Mouse (Mus musculus) neural tube, embryonic 13.5 days (tissue): ENCODE results near the gene Secisbp2. TPM values are rescaled to one million over a fixed set of nuclear protein-coding genes. Genes with fewer than 3 reads are reported as not detected.
"Not testable (repeated sequence)": the region's sequence is repeated elsewhere in the genome, so short reads cannot be mapped to it uniquely, and the experiment has no call there.

Experiments used
- ATAC-seq: fragments of 200-750 bp; cut with Nextera tagmentation; 2 replicates; pipeline ENCODE4 v1.8.0; 2017; ENCODE audit warnings: low read depth, mild to moderate bottlenecking, moderate TSS enrichment, moderate library complexity
- H3K27ac ChIP-seq: fragments of 300-500 bp; sonication (generic); replicated peaks from 2 replicates; pipeline ENCODE4 v1.5.1; 2015; ENCODE audit warnings: moderate library complexity, mild to moderate bottlenecking, inconsistent platforms
- H3K27me3 ChIP-seq: fragments of 300-500 bp; sonication (generic); 2 replicates; pipeline ENCODE4 v1.6.1; 2015; ENCODE audit warnings: mild to moderate bottlenecking, inconsistent platforms
- H3K36me3 ChIP-seq: fragments of 300-500 bp; sonication (generic); 2 replicates; pipeline ENCODE4 v1.6.1; 2015; ENCODE audit warnings: mild to moderate bottlenecking, inconsistent platforms
- H3K4me1 ChIP-seq: fragments of 300-500 bp; sonication (generic); replicated peaks from 2 replicates; pipeline ENCODE4 v1.6.1; 2015; ENCODE audit warnings: inconsistent platforms
- H3K4me2 ChIP-seq: fragments of 300-500 bp; sonication (generic); 2 replicates; pipeline ENCODE4 v1.6.1; 2015; ENCODE audit warnings: inconsistent platforms, mild to moderate bottlenecking, moderate library complexity
- H3K4me3 ChIP-seq: fragments of 300-500 bp; sonication (generic); 2 replicates; pipeline ENCODE4 v1.5.1; 2015; ENCODE audit warnings: mild to moderate bottlenecking, inconsistent platforms
- H3K9ac ChIP-seq: fragments of 300-500 bp; sonication (generic); 2 replicates; pipeline ENCODE4 v1.6.1; 2015; ENCODE audit warnings: moderate library complexity, mild to moderate bottlenecking, inconsistent platforms
- H3K9me3 ChIP-seq: fragments of 300-500 bp; sonication (generic); 2 replicates; pipeline ENCODE4 v1.6.1; 2016; ENCODE audit warnings: inconsistent platforms
- WGBS: fragments of 180-500 bp; shearing (Covaris S2); methylation state at CpG from one replicate; pipeline ENCODE4 v1.1.7; 2015; 5-methylcytosine and 5-hydroxymethylcytosine counted together
- polyA plus RNA-seq: library from polyadenylated mRNA; unstranded; fragments of >200 nt; fragmentation: Nextera tagmentation; extraction: Ambion mirVana; gene quantifications from 2 replicates; pipeline ENCODE4 v1.2.1, GENCODE M21; 2015

The Secisbp2 gene
- polyA plus RNA-seq, 1 experiment from 2014 or later = 38.1 TPM

DNA sequence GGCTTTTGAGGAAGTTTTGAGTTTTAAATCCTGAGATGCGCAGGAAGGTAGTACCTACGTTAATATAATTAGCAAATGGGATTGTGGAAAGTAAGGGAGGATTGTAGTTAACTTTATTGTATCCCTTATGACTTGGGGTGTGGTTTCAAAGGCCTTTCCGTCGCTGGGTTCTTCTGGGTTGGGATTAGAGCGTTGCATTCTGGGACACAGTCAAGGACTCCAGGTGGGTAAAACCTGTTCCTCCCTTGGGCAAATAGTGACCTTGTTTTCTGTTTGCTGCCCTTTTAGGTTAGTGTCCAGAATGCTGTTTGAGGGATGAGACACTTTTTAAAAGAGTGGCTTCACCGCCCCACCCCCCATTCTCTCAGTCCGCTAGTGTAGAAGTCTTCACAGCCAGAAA lies 5.6 kb upstream of the Secisbp2 start:
- Histone ChIP-seq H3K27ac (no peak overlapping the region), H3K27me3 (no peaks in the 10 kb centered on the region), H3K4me3 (peak overlapping the region; percentile 74), H3K9ac (peak overlapping the region; percentile 76), H3K9me3 (no peaks in the 10 kb centered on the region), H3K36me3 (no peaks in the 10 kb centered on the region), H3K4me1 (peaks cover 26% of the 10 kb centered on the region), H3K4me2 (peak overlapping the region; percentile 91)
- no peak for ATAC-seq
- WGBS = 1% methylated on average over 7 of the region's 7 CpGs

DNA sequence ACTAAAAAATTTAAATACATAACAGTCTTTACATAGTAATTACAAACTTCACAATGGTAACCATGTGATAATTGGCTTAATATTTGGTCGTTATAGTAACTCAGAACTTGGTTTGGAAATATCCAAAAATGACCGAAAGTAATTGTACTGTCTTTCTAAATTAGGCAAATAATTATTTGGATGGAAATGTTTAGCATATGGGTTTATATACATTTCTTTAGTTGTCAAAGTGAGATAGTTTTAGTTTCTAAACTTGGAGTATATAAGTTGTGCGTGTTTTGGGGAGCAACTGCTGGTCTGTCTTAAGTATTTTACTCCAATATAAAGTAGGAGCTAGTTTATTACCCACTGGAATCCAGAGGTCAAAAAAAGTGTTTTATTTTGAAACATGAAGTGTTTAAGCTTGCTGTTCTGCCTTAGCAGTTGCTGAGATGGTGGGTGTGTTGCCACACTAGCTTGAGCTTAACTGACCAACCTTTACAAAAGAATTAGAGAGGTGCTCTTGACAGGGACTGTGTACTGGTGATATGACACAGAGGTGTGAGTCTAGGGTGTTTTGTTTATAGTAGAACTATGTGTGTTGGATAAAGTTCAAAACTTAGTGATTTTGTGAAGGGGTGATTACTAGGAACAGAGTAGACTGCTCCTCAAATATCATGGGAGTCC lies 5.0 kb upstream of the Secisbp2 start:
- WGBS = 28% methylated on average over 3 of the region's 3 CpGs
- Histone ChIP-seq H3K27me3 (no peaks in the 10 kb centered on the region), H3K4me2 (peak overlapping the region; percentile 91), H3K9ac (peak overlapping the region; percentile 52; the same call in 1 of the 2 replicates), H3K9me3 (no peaks in the 10 kb centered on the region), H3K27ac (no peak overlapping the region), H3K4me3 (peak overlapping the region; percentile 74), H3K36me3 (no peaks in the 10 kb centered on the region), H3K4me1 (peaks cover 30% of the 10 kb centered on the region)
- ATAC-seq = no peak

- no peak overlapping the region for H3K4me2 ChIP-seq
- H3K36me3 ChIP-seq = no peaks in the 10 kb centered on the region
- WGBS = 97% methylated on average over 3 of the region's 3 CpGs
- no peak overlapping the region for H3K27ac ChIP-seq
- H3K27me3 ChIP-seq = no peaks in the 10 kb centered on the region
- no peak for ATAC-seq
- H3K9ac ChIP-seq = no peak overlapping the region
- peaks cover 39% of the 10 kb centered on the region for H3K4me1 ChIP-seq
- H3K9me3 ChIP-seq = no peaks in the 10 kb centered on the region
- no peak overlapping the region for H3K4me3 ChIP-seq
Measured at GRCm38 (mm10) chr13:51647770-51648169, 3.7 kb upstream of the Secisbp2 start.

DNA sequence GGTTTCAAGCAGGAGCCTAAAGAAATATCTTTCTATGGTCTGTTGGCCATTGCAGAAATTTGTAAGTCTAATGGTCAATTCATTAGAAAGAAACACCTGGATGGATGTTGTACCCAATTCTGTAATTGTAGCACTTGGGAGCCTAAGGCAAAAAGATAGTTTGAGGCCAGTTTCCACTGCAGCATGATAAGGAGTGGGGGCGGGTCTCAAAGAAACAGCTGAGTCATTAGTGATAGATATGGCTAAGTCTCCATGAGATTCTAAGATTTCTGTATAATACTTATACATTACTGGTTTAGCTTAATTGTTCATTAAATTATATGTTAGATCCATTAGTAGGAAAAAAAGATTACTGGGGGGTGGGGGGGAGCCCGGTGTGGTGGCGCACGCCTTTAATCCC lies 3.3 kb upstream of the Secisbp2 start:
- no peak for ATAC-seq
- no peak overlapping the region for H3K4me3 ChIP-seq
- 92% methylated on average over 4 of the region's 4 CpGs for WGBS
- H3K9me3 ChIP-seq = no peaks in the 10 kb centered on the region
- H3K27ac ChIP-seq = no peak overlapping the region
- H3K9ac ChIP-seq = no peak overlapping the region
- H3K4me1 ChIP-seq = peaks cover 41% of the 10 kb centered on the region
- H3K36me3 ChIP-seq = peaks cover 2% of the 10 kb centered on the region; the same call in 1 of the 2 replicates
- no peak overlapping the region for H3K4me2 ChIP-seq
- no peaks in the 10 kb centered on the region for H3K27me3 ChIP-seq

DNA sequence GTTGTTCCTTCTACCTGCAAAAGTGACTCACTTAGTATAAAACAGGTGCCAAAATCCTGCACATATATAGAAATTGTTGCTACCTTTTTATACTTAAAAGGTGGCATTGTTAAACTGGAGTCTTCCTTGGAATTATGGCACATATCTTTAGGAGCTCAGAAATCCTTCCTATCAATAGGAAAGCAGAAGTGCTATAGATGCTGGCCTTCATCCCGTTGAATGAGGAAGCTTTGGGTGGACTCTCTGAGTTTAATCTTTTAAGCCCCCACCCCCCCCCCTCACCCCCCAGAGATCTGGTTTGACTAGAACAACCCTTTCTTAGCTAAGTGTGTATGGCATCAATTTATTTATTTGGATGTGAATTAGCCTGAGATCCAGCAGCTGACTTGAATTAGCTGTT lies 1.8 kb upstream of the Secisbp2 start:
- Histone ChIP-seq H3K9ac (no peak overlapping the region), H3K4me3 (no peak overlapping the region), H3K36me3 (peaks cover 14% of the 10 kb centered on the region), H3K4me2 (no peak overlapping the region), H3K9me3 (no peaks in the 10 kb centered on the region), H3K27me3 (no peaks in the 10 kb centered on the region), H3K4me1 (peaks cover 41% of the 10 kb centered on the region), H3K27ac (no peak overlapping the region)
- WGBS = 81% methylated on average over 1 of the region's 1 CpGs
- ATAC-seq = no peak

DNA sequence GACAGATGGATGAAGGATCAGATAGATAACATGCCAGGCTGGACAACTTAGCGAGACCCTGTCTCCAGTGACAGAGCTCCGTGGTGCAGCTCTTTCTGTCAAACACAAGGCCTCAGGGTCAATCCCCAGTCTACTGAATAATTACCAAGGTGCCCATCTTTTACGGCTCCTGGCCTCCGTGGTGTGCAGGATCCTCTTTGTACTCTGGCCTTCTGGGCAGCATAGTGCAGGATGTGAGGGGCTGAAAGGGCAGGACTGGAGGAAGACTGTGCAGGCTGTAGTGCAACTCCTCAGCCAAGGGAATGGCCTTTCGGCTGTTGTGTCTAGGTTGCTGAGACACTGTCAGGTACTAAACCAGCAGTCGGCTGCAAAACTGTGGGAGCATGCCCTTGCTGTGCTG lies 1.7 kb downstream of the Secisbp2 start:
- H3K36me3 ChIP-seq = peaks cover 47% of the 10 kb centered on the region
- no peak overlapping the region for H3K4me3 ChIP-seq

GRCm38 (mm10) chr13:51653961-51654360 lies 2.5 kb downstream of the Secisbp2 start:
- Histone ChIP-seq H3K9me3 (no peaks in the 10 kb centered on the region), H3K36me3 (peaks cover 55% of the 10 kb centered on the region), H3K4me3 (no peak overlapping the region), H3K9ac (no peak overlapping the region), H3K4me2 (no peak overlapping the region), H3K4me1 (peaks cover 18% of the 10 kb centered on the region), H3K27me3 (no peaks in the 10 kb centered on the region), H3K27ac (no peak overlapping the region)
- 97% methylated on average over 9 of the region's 9 CpGs for WGBS
- ATAC-seq = no peak

More for the DNA sequence above, 1.7 kb downstream of the Secisbp2 start:
- peaks cover 18% of the 10 kb centered on the region for H3K4me1 ChIP-seq
- H3K27me3 ChIP-seq = no peaks in the 10 kb centered on the region
- no peaks in the 10 kb centered on the region for H3K9me3 ChIP-seq
- no peak overlapping the region for H3K4me2 ChIP-seq
- H3K27ac ChIP-seq = no peak overlapping the region
- no peak for ATAC-seq
- no peak overlapping the region for H3K9ac ChIP-seq
- 91% methylated on average over 6 of the region's 6 CpGs for WGBS

DNA sequence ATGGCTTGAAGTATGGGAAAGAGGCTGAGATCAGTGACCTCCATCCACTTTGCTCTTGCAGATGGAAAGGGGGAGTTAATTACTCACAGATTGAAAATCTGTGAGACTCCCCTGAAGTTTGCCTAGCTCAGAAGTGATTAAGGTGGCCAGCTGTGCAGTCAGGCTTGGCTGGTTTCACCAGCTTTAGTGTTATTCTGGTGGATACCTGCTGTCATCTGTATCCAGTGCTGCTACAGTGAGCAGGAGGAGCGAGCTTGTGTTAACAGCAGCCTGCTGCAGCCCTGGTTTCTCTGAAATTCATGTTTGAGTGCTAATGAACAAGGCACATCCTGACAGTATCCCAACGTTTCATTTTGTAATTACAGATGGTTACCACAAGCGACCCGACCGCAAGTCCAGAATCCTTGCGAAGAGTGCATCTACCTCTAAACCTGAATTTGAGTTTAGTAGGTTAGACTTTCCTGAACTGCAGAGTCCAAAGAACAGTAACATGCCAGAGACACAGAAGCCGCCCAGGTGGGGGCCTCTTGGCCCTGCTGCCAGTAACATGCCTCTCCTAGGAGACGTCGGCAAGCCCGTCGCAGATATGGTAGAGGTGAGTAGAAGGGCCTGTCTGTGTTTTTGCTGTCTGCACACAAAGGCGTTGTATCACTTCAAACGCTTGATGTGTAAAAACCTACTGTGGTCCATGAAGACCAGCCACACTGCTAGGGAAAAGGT lies 5.2 kb downstream of the Secisbp2 start:
- WGBS = 93% methylated on average over 13 of the region's 13 CpGs
- H3K36me3 ChIP-seq = peaks cover 81% of the 10 kb centered on the region

DNA sequence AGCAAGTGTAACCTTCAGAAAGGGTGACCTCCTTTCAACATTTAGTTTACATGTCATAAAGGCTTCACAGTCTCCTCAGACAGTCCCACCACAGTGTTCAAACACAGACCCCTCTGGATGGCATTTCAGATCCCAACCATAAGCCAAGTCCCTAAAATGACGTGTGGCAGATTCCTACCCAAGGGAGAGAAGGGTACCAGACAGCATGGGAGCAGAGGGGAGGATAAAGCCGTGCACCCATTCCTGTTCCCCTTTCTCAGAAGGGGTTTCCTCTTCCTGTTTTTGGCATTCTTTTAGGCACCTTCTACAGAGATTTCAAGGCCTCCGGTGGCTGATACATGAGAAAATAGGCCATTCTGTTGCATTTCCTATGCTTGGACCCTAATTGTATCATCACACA lies 6.6 kb downstream of the Secisbp2 start:
- no peaks in the 10 kb centered on the region for H3K9me3 ChIP-seq
- no peak for ATAC-seq
- H3K36me3 ChIP-seq = peaks cover 95% of the 10 kb centered on the region
- H3K4me2 ChIP-seq = no peak overlapping the region
- no peak overlapping the region for H3K4me3 ChIP-seq
- no peaks in the 10 kb centered on the region for H3K4me1 ChIP-seq
- no peak overlapping the region for H3K27ac ChIP-seq
- WGBS = 94% methylated on average over 3 of the region's 3 CpGs
- no peak overlapping the region for H3K9ac ChIP-seq
- H3K27me3 ChIP-seq = no peaks in the 10 kb centered on the region

More for the DNA sequence above, 5.2 kb downstream of the Secisbp2 start:
- H3K4me1 ChIP-seq = peaks cover 11% of the 10 kb centered on the region
- no peak overlapping the region for H3K9ac ChIP-seq
- no peak overlapping the region for H3K27ac ChIP-seq
- H3K27me3 ChIP-seq = no peaks in the 10 kb centered on the region
- H3K4me3 ChIP-seq = no peak overlapping the region
- ATAC-seq = no peak
- no peaks in the 10 kb centered on the region for H3K9me3 ChIP-seq
- no peak overlapping the region for H3K4me2 ChIP-seq

DNA sequence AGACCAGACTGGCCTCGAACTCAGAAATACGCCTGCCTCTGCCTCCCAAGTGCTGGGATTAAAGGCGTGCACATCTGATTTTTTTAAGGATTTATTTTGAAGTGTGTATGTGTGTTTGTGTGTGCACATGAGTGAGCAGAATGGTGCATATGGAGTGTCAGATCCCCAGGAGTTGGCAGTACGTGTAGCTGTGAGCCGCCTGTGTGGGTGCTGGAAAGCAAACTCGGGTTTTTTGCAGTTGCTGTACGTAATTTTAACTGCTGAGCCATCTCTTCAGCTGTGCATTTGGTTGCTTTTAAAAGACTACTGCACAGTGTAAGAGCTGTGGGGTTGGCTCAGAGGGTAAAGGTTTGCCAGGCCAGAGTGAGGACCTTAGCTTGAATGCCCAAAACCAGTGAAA lies 8.1 kb downstream of the Secisbp2 start:
- Histone ChIP-seq H3K4me2 (no peak overlapping the region), H3K27ac (no peak overlapping the region), H3K9ac (no peak overlapping the region), H3K4me1 (no peaks in the 10 kb centered on the region), H3K36me3 (peaks cover 94% of the 10 kb centered on the region), H3K27me3 (no peaks in the 10 kb centered on the region), H3K9me3 (no peaks in the 10 kb centered on the region), H3K4me3 (no peak overlapping the region)
- ATAC-seq = no peak
- WGBS = 95% methylated on average over 7 of the region's 7 CpGs

DNA sequence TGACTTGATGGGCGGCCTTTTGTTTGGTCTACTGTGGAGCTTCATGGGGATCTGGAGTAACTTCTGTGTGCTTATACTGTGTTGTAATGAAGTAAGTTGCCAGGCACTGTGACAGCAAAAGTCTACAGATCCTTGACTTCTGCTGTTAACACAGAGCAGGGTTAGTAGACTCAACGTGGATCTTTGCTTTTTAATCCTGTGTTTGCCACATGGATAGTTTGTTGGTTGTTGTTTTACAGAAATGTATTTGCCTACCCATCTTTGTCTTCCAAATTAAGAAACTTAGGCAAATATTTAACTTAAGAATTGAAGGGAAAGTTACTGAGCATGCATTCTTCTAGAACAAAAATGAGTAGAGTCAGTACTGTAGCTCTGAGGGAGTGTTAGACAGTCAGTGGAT lies 12.1 kb downstream of the Secisbp2 start:
- no peak overlapping the region for H3K27ac ChIP-seq
- ATAC-seq = no peak
- WGBS = 98% methylated on average over 2 of the region's 2 CpGs
- no peaks in the 10 kb centered on the region for H3K9me3 ChIP-seq
- H3K4me2 ChIP-seq = no peak overlapping the region
- no peaks in the 10 kb centered on the region for H3K27me3 ChIP-seq
- H3K9ac ChIP-seq = no peak overlapping the region
- H3K36me3 ChIP-seq = peaks cover 95% of the 10 kb centered on the region
- H3K4me1 ChIP-seq = no peaks in the 10 kb centered on the region
- no peak overlapping the region for H3K4me3 ChIP-seq

- H3K9me3 ChIP-seq, H3K4me1 ChIP-seq, H3K4me2 ChIP-seq, H3K4me3 ChIP-seq, H3K9ac ChIP-seq, ATAC-seq, H3K27me3 ChIP-seq, H3K27ac ChIP-seq: not testable (repeated sequence)
- WGBS = 95% methylated on average over 12 of the region's 12 CpGs
- H3K36me3 ChIP-seq = peaks cover 84% of the 10 kb centered on the region
Measured at GRCm38 (mm10) chr13:51668195-51668594, 16.7 kb downstream of the Secisbp2 start.
